Mouse (Mus musculus) megakaryocyte-erythroid progenitor cell, adult 5 weeks (primary cell): Measurements from ENCODE around the gene Usp9x. TPM values are rescaled to one million over a fixed set of nuclear protein-coding genes. Genes with fewer than 3 reads are reported as not detected.

ENCODE experiments used
- polyA plus RNA-seq: library from polyadenylated mRNA; stranded (reverse); fragments of >175 nt; gene quantifications from 2 replicates; pipeline ENCODE4 v1.2.3, GENCODE M21; 2012

The Usp9x gene
- polyA plus RNA-seq, result 3.7 and 4.2 TPM in 2 replicates

DNA sequence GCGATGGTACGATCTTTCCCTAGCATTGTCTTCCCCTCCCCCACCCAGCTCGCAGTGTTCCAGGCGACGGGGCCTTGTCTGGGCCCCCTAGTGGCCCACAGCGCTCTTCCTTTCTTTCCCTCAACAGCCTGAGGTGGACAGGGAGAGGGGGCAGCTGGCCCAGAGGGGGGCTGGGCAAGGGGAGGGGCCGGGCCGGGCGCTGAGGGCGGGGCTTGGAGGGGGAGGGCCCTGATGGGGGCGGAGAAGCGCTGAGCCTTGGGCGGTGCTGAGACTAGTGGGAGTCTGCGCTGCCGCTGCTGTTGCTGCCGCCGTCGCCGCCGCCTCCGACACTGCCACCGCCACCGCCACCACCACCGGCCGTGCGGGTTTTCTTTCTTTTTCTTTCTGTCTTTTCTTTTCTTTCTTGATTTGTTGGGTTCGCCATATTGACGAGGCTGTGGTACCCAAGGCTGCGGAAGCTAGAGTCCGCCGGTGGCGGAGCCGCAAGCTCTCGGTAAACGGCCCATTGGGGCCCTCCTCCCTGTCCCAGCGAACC, at the start of gene Usp9x:
Usp9x (plus strand) TSS at position 258 of the 535 bp plus-strand sequence.

Other genes starting within 250 kb of the Usp9x start
- 21.8 and 29.5 TPM in 2 replicates for gene Ddx3x, start 209.5 kb downstream of the Usp9x start, polyA plus RNA-seq